Mouse (Mus musculus): ENCODE measurements around the gene Prpf8. TPM values are rescaled to one million over a fixed set of nuclear protein-coding genes. Genes with fewer than 3 reads are reported as not detected.

The Prpf8 gene
- polyA plus RNA-seq (2015; fragmentation: Nextera tagmentation; extraction: Ambion mirVana), result 26.6 and 30.1 TPM in 2 replicates

GRCm38 (mm10) chr11:75486601-75487285 lies at the start of gene Prpf8:
Gene Prpf8 (plus strand): TSS chr11:75486816.

GRCm38 (mm10) chr11:75439363-75439762 lies 47.3 kb upstream of the Prpf8 start, which contains the start of gene Serpinf2:
Gene Serpinf2 (minus strand): TSS chr11:75439591.

GRCm38 (mm10) chr11:75453991-75454930 lies 32.4 kb upstream of the Prpf8 start, which contains the start of gene Wdr81:
Gene Wdr81 (minus strand): TSS chr11:75454717.

GRCm38 (mm10) chr11:75460844-75461742 lies 25.5 kb upstream of the Prpf8 start, which contains the start of gene Tlcd2:
Gene Tlcd2 (plus strand): TSS chr11:75461715.

GRCm38 (mm10) chr11:75509741-75510626 lies 23.4 kb downstream of the Prpf8 start, which contains the start of gene Rilp:
Gene Rilp (plus strand): TSS chr11:75510094.

GRCm38 (mm10) chr11:75513336-75513735 lies 26.7 kb downstream of the Prpf8 start, which contains the start of gene Scarf1:
Gene Scarf1 (plus strand): TSS chr11:75513540.

GRCm38 (mm10) chr11:75531469-75532242 lies 45.0 kb downstream of the Prpf8 start, which contains the start of gene Slc43a2:
Gene Slc43a2 (plus strand): TSS chr11:75531694.

MicroRNAs within 50 kb of the gene (microRNA counts, 519-probe panel; counts per million panel counts)
- 6,047 counts per million, percentile 86 among the panel's probes with 10 or more counts for microRNA mmu-miR-22

Small RNAs within 50 kb of the gene (microRNA-seq; reads per million reads assigned to microRNA genes)
- gene Mir22 (8,412 reads per million, percentile 95 among the genes with 10 or more reads in this experiment), gene Mir3971 (not detected)

Other genes starting within 250 kb of the Prpf8 start
- gene Rpa1, start 138.5 kb upstream of the Prpf8 start, polyA plus RNA-seq (2015; fragmentation: Nextera tagmentation; extraction: Ambion mirVana), result 42.2 and 44.8 TPM in 2 replicates
- 14.1 and 15.4 TPM in 2 replicates for gene Smyd4, start 138.4 kb upstream of the Prpf8 start, polyA plus RNA-seq (2015; fragmentation: Nextera tagmentation; extraction: Ambion mirVana)
- 59.9 and 81.4 TPM in 2 replicates for gene Serpinf1, start 64.1 kb upstream of the Prpf8 start, polyA plus RNA-seq (2015; fragmentation: Nextera tagmentation; extraction: Ambion mirVana)
- gene Serpinf2, start 47.2 kb upstream of the Prpf8 start, polyA plus RNA-seq (2015; fragmentation: Nextera tagmentation; extraction: Ambion mirVana), result 0.10 TPM in 1 of 2 replicates, not detected in the other
- gene Wdr81, start 32.1 kb upstream of the Prpf8 start, polyA plus RNA-seq (2015; fragmentation: Nextera tagmentation; extraction: Ambion mirVana), result 3.8 and 4.5 TPM in 2 replicates
- 2.6 and 3.1 TPM in 2 replicates for gene Tlcd2, start 25.1 kb upstream of the Prpf8 start, polyA plus RNA-seq (2015; fragmentation: Nextera tagmentation; extraction: Ambion mirVana)
- gene Rilp, start 23.3 kb downstream of the Prpf8 start, polyA plus RNA-seq (2015; fragmentation: Nextera tagmentation; extraction: Ambion mirVana), result 8.2 and 9.6 TPM in 2 replicates
- 2.9 and 3.5 TPM in 2 replicates for gene Scarf1, start 26.7 kb downstream of the Prpf8 start, polyA plus RNA-seq (2015; fragmentation: Nextera tagmentation; extraction: Ambion mirVana)
- gene Slc43a2, start 44.9 kb downstream of the Prpf8 start, polyA plus RNA-seq (2015; fragmentation: Nextera tagmentation; extraction: Ambion mirVana), result 13.4 and 16.8 TPM in 2 replicates
- 131 and 134 TPM in 2 replicates for gene Pitpna, start 101.3 kb downstream of the Prpf8 start, polyA plus RNA-seq (2015; fragmentation: Nextera tagmentation; extraction: Ambion mirVana)
- gene Inpp5k, start 144.2 kb downstream of the Prpf8 start, polyA plus RNA-seq (2015; fragmentation: Nextera tagmentation; extraction: Ambion mirVana), result 37.3 and 40.1 TPM in 2 replicates
- gene Myo1c, start 163.7 kb downstream of the Prpf8 start, polyA plus RNA-seq (2015; fragmentation: Nextera tagmentation; extraction: Ambion mirVana), result 10.4 and 11.2 TPM in 2 replicates
- 83.5 and 88.5 TPM in 2 replicates for gene Crk, start 192.4 kb downstream of the Prpf8 start, polyA plus RNA-seq (2015; fragmentation: Nextera tagmentation; extraction: Ambion mirVana)
- gene Ywhae, start 246.1 kb downstream of the Prpf8 start, polyA plus RNA-seq (2015; fragmentation: Nextera tagmentation; extraction: Ambion mirVana), result 1,289 and 1,294 TPM in 2 replicates